27 mouse cellular contexts compared by ENCODE assay signal in the genomic region with DNA sequence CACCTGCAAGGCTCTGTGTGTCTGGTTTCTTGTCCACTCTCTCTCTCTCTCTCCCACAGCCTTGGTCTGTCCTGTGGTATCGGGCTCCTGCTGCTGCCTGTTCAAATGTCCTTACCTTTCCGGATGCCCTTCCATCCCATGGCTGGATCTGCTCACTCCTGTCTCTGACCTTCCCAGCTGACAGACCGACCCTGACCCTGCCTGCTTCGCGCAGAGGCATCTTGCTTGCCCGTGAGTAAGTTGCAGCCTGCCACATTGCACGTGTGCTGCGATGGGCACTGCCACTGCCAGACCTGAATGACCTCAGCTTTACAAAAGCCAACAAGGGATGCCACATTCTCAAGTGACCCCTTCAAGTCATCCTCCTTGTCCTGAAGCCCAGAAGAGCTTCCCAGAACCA.
"Had no signal": no experiment of that assay in that cellular context is flagged by ENCODE, and none has a peak within 500 bp of the region (broad histone marks: within the 10 kb centered on the region; RNA-seq: fewer than 3 reads in every experiment).

No protein-coding gene starts in this region.

- ATAC-seq: forebrain, embryonic 13.5 days; forebrain, embryonic 14.5 days; forebrain, embryonic 15.5 days; forebrain, embryonic 16.5 days; forebrain, postnatal 0 days had no signal

- H3K27ac ChIP-seq: embryonic facial prominence, embryonic 12.5 days; embryonic facial prominence, embryonic 13.5 days; embryonic facial prominence, embryonic 15.5 days; forebrain, embryonic 10.5 days; forebrain, embryonic 12.5 days; forebrain, embryonic 13.5 days; forebrain, embryonic 15.5 days; gastrocnemius, adult 2 months; heart, adult 2 months had no signal

- H3K27me3 ChIP-seq: embryonic facial prominence, embryonic 12.5 days; embryonic facial prominence, embryonic 13.5 days; embryonic facial prominence, embryonic 15.5 days; forebrain, embryonic 12.5 days; forebrain, embryonic 13.5 days; forebrain, embryonic 15.5 days; heart, embryonic 12.5 days had no signal

- H3K36me3 ChIP-seq: embryonic facial prominence, embryonic 12.5 days; embryonic facial prominence, embryonic 13.5 days; embryonic facial prominence, embryonic 15.5 days; forebrain, embryonic 10.5 days; forebrain, embryonic 12.5 days; forebrain, embryonic 15.5 days; heart, embryonic 12.5 days had no signal

- H3K4me2 ChIP-seq: embryonic facial prominence, embryonic 12.5 days; embryonic facial prominence, embryonic 13.5 days; embryonic facial prominence, embryonic 15.5 days; forebrain, embryonic 12.5 days; forebrain, embryonic 13.5 days; forebrain, embryonic 15.5 days; heart, embryonic 12.5 days had no signal

- H3K9me3 ChIP-seq: embryonic facial prominence, embryonic 12.5 days; embryonic facial prominence, embryonic 13.5 days; embryonic facial prominence, embryonic 15.5 days; forebrain, embryonic 10.5 days; forebrain, embryonic 12.5 days; forebrain, embryonic 13.5 days; forebrain, embryonic 15.5 days; heart, embryonic 12.5 days had no signal

- H3K9ac ChIP-seq: embryonic facial prominence, embryonic 12.5 days; embryonic facial prominence, embryonic 13.5 days; embryonic facial prominence, embryonic 15.5 days; forebrain, embryonic 12.5 days; forebrain, embryonic 13.5 days; forebrain, embryonic 15.5 days; forebrain, postnatal 0 days; heart, embryonic 12.5 days had no signal

- H3K4me3 ChIP-seq: embryonic facial prominence, embryonic 12.5 days; embryonic facial prominence, embryonic 13.5 days; embryonic facial prominence, embryonic 15.5 days; erythroblast, embryonic 14.5 days; forebrain, embryonic 10.5 days; forebrain, embryonic 12.5 days; forebrain, embryonic 13.5 days; forebrain, embryonic 15.5 days; gastrocnemius, adult 2 months; heart, adult 2 months; heart, embryonic 12.5 days had no signal

- DNase-seq: cerebellum, adult 9-10 months; cerebellum, adult 9-11 months; cerebellum, postnatal 10 days; cerebellum, postnatal 14 days; cerebellum, postnatal 25 days; cerebellum, postnatal 36 days; embryo, embryonic 11 days; forebrain, postnatal 0 days; gastrocnemius, adult 2 months; gastrocnemius, postnatal 10 days; gastrocnemius, postnatal 14 days; gastrocnemius, postnatal 25 days; gastrocnemius, postnatal 36 days; heart, adult 11 months; heart, adult 18-20 months; heart, adult 2 months had no signal
